Mouse (Mus musculus) splenic B cell, adult 2 months (primary cell): ENCODE data around the gene Tm6sf2.

ENCODE experiments used
- DNase-seq: peaks from one replicate; pipeline ENCODE4 v3.0.0-alpha.2; 2011; ENCODE audit warnings: low read depth, low spot score
- H3K27me3 ChIP-seq: 2 replicates; pipeline ENCODE4 v1.6.1; 2012; ENCODE audit warnings: mild to moderate bottlenecking, low read length, moderate library complexity, mixed read lengths; ENCODE audit not compliant: control insufficient read depth, poor library complexity, insufficient read depth, severe bottlenecking
- H3K36me3 ChIP-seq: 2 replicates; pipeline ENCODE4 v1.6.1; 2012; ENCODE audit warnings: mild to moderate bottlenecking, low read length, moderate library complexity, mixed read lengths; ENCODE audit not compliant: control insufficient read depth, poor library complexity, insufficient read depth, severe bottlenecking

The Tm6sf2 gene

GRCm38 (mm10) chr8:70112401-70113016, 39.8 kb downstream of the Tm6sf2 start:
- Histone ChIP-seq H3K36me3 (no peaks in the 10 kb centered on the region), H3K27me3 (no peaks in the 10 kb centered on the region)
- DNase-seq = peak; percentile 31

GRCm38 (mm10) chr8:70114488-70114887, 41.8 kb downstream of the Tm6sf2 start:
- Histone ChIP-seq H3K27me3 (no peaks in the 10 kb centered on the region), H3K36me3 (no peaks in the 10 kb centered on the region)
- DNase-seq = no peak

GRCm38 (mm10) chr8:70114892-70115291, 42.2 kb downstream of the Tm6sf2 start:
- H3K36me3 ChIP-seq = no peaks in the 10 kb centered on the region
- no peak for DNase-seq
- H3K27me3 ChIP-seq = no peaks in the 10 kb centered on the region

- H3K27me3 ChIP-seq = no peaks in the 10 kb centered on the region
- no peaks in the 10 kb centered on the region for H3K36me3 ChIP-seq
- peak; percentile 64 for DNase-seq
Measured at GRCm38 (mm10) chr8:70117611-70118010, 44.9 kb downstream of the Tm6sf2 start.

GRCm38 (mm10) chr8:70118726-70119700, 46.3 kb downstream of the Tm6sf2 start:
- DNase-seq = peak; percentile 42
- H3K27me3 ChIP-seq = no peaks in the 10 kb centered on the region
- H3K36me3 ChIP-seq = no peaks in the 10 kb centered on the region

GRCm38 (mm10) chr8:70120667-70121066, 47.9 kb downstream of the Tm6sf2 start, which contains the start of gene Ncan:
Gene Ncan (minus strand): TSS chr8:70120873.
- Histone ChIP-seq H3K36me3 (no peaks in the 10 kb centered on the region), H3K27me3 (no peaks in the 10 kb centered on the region)
- peak; percentile 51 for DNase-seq

GRCm38 (mm10) chr8:70122863-70123262, 50.1 kb downstream of the Tm6sf2 start:
- Histone ChIP-seq H3K36me3 (no peaks in the 10 kb centered on the region), H3K27me3 (no peaks in the 10 kb centered on the region)
- DNase-seq = peak; percentile 57

GRCm38 (mm10) chr8:70124992-70125391, 52.3 kb downstream of the Tm6sf2 start:
- no peak for DNase-seq
- Histone ChIP-seq H3K27me3 (no peaks in the 10 kb centered on the region), H3K36me3 (no peaks in the 10 kb centered on the region)

- H3K36me3 ChIP-seq = no peaks in the 10 kb centered on the region
- no peak for DNase-seq
- no peaks in the 10 kb centered on the region for H3K27me3 ChIP-seq
Measured at GRCm38 (mm10) chr8:70128435-70128834, 55.7 kb downstream of the Tm6sf2 start.

GRCm38 (mm10) chr8:70129309-70129952, 56.7 kb downstream of the Tm6sf2 start:
- Histone ChIP-seq H3K27me3 (no peaks in the 10 kb centered on the region), H3K36me3 (no peaks in the 10 kb centered on the region; the same call in 1 of the 2 replicates)
- no peak for DNase-seq
